Mouse (Mus musculus) brain, embryonic 18.5 days (tissue): ENCODE results near the gene Shank2.

Experiments used
- DNase-seq: peaks from one replicate; pipeline ENCODE4 v3.0.0-alpha.2; 2012; ENCODE audit warnings: low read depth, low spot score

The Shank2 gene

DNA sequence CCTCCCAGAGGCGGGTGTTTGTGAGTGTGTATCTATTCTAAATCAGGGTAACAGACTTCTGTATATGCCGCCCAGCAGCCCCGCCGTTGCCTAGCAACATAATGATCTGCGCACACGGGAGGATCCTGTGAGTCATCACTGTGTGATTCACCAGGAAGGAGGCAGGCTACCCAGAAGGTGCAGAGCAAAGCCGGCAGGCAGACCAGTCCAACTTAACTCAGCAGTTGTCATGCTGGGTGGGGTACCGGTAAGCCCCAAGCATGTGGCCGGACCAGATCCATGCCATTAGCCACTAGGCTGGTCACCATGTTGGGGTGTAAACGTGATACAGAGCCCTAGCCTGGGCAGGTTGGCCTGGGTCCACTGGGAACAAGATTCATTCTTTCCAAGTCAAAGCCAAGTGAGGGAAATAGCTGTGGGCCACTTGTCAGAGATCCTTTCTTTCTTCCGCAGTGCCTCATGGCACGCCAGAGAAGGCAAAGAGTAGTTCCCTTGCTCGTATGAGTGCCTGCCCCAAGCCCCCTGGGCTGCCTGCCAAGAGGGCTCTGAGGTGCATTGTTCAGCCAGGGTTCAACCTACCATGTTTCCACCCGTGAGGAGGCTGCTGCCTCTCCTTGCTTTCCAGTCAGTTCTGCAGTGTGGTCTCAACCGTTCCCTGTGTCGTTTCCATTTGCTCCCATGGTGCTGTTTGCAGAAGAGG is 416.1 kb downstream of the Shank2 start:
- peak; percentile 66 for DNase-seq

DNA sequence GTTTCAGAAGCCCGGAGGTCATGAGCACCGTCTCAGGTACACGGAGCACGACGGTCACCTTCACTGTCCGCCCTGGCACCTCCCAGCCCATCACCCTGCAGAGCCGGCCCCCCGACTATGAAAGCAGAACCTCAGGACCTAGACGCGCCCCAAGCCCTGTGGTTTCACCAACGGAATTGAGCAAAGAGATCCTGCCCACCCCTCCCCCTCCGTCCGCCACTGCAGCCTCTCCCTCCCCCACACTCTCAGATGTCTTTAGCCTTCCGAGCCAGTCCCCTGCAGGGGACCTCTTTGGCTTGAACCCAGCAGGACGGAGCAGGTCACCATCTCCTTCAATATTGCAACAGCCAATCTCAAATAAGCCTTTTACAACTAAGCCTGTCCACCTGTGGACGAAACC is 418.8 kb downstream of the Shank2 start:
- DNase-seq, result no peak

DNA sequence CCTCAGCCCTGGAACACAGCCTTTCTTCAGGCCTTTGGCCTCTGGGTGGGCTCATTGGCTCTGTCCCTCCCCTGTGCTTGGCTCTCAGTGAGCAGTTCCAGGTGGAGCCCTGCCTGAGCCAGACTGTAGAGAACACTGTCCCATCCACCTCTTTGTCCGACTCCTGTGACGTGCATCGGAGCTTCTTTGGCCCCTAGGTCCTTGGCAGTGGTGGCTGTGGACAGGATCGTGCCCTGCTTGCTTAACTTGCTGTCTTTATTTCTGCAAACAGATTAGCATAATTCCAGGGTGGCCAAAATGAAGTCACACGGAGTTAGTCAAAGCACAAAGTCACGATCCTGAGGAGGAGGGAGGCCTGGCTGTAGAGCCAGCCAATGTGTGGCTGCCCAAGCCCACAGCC is 419.8 kb downstream of the Shank2 start:
- no peak for DNase-seq

DNA sequence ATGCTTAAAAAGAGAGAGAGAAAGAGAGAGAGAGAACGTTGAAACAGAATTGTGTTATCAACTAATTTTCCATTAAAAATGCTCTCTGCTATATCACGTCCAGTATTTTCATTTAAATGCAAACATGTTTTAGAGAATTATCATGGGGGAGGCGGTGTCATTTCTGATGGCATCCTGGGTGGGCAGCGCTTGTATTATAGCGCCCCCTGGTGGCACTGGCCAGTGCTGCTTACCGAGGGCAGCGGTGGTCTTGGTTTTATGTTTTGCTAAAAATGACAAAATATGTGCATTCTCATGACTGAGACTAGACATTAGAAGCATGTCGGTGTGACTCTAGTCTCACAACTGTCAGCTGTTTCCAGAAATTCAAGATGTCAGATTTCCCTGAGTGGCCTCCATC is 424.2 kb downstream of the Shank2 start:
- DNase-seq, result no peak

DNA sequence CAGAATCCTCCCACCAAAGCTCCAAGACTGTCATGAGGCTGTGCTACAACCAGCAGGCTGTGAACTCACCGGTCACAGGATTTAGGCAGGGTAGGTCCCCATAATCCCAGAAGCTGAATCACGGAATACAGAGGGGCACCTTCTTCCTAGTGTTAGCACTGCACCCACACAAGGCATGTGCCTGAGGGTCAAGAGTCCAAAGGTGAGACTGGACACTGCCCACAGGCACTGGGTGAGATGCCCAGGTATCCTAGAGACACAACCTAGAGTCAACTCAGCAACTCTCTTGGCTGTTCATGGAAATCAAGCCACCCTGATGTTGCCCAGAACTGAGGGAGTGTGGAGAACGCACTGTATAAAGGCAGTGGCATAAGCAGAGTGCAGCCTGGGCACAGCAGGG is 424.9 kb downstream of the Shank2 start:
- DNase-seq, result no peak

DNA sequence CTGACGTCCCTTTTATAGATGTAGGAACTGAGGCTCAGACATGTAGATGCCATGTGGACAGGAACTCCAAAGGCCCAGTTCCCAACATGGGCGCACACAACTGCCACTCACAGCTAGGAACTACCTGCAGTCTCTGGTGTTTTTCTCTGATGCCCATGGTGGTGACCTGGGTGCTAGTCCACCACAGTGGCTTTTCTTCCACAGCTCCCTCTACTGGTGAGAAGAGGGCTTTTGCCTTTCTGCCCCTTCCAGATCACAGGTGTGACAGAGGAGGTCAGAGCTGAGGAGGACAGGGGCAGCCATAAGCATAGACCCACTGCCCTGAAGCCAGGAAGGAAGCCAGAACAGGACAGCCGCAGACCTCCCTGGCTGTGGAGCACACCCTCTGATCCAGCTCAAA is 425.7 kb downstream of the Shank2 start:
- DNase-seq, result no peak

DNA sequence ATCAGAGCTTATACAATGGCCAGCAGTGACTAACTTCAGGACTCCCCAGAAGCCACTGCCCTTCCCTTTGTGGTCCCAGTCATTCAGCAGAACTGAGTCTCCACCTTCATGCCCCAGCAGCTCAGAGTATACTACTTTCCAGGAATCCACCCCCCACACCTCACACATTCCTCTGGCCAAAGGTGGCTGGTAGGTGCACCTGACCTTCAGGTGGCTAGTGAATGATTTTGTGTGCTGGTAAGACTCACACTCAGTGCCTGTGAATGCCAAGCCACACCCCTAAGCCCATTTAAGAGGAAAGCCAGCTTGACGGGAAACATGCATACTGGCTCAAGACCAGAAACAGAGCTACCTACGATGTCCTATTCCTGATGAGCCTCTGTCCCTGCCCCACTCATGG is 431.2 kb downstream of the Shank2 start:
- DNase-seq, result no peak

DNA sequence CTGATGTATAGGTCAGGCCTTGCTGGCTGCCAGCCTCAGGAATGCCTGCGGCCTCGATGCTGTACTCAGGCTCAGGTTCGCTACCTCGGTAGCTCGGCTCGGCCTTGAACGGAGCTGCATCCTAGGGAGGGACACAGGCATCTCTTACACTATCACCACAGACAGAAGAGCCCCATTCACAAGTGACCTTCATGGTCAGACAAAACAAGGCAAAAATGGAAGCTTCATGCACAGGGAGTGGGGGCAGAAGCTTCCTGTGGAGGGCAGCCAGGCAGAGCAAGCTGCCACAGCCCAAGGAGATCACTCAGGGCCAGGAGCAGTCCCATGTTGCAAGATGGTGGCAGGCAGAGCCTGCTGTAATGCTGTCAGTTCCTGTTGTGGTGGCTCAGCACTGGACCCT is 437.1 kb downstream of the Shank2 start:
- no peak for DNase-seq

DNA sequence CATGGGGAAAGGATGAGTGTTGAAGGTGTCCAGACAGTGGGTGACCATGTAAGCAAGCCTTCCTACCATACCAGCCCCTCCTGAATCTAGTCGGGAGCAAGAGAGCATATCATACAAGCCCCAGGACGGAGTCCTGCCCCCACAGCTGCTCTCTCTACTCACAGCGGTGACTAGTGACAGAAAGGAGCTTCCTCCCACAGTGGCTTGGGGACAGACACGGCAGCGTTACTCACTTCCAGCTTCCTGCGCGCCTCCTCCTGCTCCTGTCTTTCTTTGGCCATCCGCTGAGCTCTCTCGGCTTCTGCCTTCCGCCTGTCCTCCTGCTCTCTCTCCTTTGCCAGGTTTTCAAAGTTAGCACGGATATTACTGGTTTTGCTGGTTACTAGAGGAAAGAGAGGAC is 439.7 kb downstream of the Shank2 start:
- no peak for DNase-seq

DNA sequence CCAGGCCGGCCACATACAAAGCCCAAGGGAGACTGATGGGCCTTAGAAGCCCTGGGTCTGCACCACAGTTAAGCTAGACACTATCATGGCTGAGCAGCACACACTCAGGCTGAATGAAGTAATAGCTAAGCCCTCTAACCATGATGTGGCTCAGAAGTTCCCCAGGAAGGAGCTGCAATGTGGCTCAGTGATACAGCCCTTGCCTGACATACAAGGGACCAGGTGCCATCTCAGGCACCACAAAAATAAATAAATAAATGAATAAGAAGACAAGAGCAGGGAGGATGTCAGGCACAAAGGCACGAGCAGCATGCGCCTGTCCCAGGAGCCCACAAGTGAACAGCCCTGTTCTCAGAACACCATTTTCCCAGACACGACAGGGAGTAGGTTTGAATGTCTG is 440.2 kb downstream of the Shank2 start:
- no peak for DNase-seq

DNA sequence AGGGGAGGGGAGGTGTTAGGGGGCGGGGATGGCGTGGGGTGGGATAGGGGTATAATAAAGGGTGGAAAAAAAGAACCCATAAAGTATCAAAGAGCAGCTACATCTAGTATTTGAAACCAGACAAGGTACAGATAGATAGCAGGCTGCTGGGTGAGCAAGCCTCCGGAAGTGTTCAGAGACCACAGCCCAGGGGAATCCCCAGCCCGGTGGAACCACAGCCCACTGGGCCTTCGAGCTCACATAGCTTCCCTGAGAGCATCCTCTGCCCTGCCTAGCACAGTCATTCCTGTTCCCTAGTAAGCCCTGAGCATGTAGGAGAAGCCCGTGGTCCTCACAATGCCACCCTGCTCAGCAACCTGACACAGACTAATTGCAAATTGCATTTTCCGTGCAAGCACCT is 443.1 kb downstream of the Shank2 start:
- no peak for DNase-seq

DNA sequence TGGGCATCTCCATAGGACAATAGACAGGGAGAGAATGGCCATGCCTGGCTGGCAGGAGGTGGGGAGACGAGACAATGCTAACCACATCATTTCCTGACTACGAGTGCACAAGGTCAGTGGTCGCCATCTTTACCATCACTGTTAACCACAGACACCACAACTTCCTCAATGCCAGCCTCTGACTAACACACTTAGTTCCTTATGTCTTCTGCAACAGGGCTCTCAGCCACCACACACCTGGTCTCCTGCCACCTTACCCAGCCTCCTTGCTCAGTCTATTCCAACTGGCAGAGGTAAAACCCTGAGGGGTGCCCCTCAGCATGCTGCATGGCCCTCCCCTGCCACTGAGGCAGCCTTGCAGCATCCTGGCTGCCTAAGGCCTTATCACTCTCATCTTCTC is 445.4 kb downstream of the Shank2 start:
- no peak for DNase-seq

DNA sequence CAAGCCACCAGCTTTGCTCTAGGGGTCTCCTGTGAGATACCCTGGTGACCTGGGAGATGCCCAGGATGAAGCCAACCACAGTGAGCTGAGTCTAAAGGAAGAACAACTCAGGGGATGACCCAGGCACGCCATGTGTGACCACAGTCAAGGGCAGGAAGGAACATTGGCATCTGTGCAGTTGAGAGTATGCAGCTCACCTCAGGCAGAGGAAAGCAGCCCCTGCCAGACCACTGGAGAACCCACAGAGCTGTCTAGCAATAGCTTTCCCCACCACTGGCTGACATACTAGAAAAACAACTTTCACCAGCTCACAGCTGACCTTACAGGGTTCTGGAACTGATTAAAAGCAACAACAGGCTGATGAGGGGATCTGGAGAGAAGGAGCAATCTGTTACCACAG is 446.5 kb downstream of the Shank2 start:
- DNase-seq, result no peak

DNA sequence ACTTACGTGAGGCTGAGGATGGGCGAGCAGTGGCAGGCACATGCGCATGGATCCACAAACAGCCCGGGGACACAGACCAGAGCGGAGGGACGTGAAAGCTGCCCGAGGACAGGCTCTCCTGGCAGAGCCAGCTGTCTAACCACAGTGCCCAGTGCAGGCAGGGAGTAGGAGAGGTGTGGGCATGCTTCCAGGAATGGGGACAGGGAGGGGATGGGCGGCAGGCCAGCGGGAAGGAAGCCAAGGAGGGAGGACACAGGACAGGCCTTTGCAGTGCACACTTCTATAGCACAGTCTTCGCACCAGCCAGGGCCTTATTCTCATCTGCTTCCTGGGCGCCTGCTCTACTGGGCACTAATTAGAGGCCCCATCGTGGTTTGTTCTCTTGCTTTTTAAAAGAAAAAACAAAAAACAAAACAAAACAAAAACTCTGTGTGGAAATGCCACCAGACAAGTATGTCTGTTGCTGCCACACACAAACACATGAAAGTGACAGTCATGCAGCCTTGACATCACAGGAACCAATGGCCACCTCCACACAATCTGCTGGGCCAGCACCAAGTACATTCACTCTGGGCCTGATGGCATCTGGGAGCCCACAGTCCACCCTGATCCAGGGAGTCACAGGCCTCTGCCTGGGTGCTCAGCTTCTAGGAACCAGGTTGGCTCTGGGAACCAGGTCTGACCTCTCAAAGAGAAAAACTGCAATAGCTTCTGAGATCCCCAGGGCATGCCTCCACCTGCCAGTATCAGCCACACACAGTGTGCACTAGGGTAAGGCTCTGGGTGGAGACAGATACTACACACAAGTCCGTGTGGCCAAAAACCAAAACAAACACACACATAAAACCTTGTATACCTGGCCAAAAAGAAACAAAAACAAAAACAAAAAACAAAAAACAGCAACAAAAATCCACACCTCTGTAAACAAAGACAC is 448.2 kb downstream of the Shank2 start:
- DNase-seq, result peak; percentile 51

DNA sequence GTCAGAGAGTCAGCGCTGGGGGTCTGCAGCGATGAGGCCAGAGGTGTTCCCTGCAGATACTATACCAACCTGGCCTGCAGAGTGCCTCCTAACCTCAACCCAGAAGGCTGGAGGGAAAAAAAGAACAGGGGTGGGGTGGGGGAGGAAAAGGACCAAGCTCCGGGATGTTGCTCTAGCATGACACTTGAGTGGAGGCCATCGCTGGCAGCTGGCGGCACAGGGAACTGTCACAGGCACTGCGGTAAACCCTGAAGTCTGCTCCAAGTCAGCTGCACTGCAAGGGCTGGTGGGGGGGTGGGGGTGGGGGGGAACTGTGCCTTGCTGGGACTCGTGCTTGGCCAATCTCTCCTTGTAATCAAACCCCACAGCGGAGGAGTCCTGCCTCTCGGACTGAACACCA is 448.9 kb downstream of the Shank2 start:
- DNase-seq, result no peak

DNA sequence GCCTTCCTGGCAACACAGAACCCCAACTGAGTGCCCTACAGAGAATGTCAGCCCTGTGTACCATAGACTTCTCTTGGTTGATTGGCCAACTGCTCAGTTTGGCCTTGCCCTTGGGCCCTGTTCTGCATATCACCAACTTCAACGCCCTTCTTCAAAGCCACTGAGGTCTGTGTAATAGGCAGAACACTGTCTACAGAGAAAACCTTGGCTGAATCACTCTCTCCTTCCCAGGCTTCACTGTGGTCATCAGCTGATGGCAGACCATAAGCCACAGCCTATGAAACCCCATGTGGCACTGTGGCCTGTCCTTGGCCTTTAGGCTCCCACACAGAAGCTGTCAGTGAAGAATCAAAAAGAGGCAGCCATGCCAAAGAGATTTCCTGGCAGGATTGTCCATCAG is 457.2 kb downstream of the Shank2 start:
- DNase-seq, result no peak

DNA sequence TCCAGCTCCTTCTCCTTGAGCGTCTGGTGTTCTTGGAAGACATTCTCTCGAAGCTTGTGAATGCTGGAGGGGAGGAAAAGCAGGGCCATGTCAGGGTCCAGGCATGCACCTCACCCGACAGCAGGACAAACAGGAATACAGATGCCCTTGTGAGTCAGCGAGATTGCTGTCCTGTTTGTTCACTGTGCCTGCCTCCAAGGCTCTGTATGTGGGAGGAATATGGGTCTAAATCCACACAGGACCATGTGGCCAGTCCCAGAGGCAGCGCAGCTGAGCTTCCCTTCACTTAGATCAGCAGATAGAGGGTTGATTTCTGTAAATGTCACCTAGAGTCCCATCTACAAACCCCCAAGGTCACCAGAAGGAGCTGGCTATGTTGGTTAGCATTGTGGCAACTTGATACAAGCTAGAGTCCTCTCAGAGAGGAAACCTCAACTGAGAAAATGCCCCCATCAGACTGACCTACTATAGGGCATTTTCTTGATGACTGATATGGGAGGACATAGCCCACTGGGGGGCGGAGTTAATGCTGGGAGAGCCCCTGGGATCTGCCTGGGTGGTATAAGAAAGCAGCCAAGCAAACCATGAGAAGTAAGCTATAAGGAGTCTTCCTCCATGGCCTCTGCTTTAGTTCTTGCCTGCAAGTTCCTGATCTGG is 459.6 kb downstream of the Shank2 start:
- no peak for DNase-seq

DNA sequence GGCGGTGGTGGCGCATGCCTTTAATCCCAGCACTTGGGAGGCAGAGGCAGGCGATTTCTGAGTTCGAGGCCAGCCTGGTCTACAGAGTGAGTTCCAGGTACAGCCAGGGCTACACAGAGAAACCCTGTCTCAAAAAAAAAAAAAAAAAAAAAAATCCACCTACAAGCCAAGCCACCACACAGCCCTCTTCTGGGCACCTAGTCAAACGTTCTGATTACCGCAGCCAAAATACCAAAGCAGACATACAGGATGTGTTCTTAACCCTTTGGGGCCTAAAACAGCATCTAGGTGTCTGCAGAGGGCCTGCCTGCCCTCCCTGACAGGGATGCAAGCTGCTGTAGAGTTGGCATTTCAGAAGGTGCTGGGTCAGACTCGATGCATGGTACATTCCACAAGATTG is 460.8 kb downstream of the Shank2 start:
- no peak for DNase-seq

DNA sequence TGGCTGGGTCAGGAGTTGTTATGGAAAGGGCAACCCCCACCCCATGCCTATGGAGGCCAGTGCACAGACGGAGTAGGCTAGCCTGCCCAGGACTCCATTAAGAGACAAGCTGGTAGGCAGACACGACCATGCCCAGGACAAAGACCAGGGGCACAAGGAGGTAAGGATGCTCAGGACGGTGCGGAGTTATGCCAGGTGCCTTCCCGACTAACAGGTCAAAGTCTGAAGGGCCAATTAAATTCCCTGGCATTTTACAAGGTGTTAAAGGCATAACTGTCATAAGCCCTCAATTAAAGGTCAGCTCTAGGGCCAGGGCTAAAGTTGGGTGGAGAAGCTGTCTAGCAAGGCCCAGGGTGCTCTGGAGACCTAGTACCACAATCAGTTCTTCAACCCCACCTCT is 467.0 kb downstream of the Shank2 start:
- no peak for DNase-seq

DNA sequence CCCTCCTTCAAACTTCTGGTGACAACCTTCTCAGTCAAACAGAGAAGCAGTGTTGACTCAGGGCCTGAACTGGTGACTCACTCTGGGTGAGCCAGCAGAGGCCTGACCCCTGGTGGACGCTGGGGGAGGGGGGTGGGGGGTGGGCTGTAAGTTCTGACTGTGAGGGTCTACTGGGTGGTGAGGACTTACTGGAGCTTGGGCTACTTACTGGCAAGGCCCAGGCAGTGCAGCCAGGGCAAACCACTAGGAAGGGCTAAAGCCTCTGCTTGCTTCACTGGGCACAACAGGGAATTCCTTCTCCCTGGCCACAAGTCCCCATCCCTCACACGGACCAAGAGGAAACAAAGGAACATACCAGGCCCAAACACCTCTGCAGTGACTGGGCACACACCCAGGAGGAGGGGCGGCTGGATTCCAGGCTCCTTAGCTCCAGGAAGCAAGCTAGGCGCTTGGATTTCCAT is 467.5 kb downstream of the Shank2 start:
- no peak for DNase-seq

DNA sequence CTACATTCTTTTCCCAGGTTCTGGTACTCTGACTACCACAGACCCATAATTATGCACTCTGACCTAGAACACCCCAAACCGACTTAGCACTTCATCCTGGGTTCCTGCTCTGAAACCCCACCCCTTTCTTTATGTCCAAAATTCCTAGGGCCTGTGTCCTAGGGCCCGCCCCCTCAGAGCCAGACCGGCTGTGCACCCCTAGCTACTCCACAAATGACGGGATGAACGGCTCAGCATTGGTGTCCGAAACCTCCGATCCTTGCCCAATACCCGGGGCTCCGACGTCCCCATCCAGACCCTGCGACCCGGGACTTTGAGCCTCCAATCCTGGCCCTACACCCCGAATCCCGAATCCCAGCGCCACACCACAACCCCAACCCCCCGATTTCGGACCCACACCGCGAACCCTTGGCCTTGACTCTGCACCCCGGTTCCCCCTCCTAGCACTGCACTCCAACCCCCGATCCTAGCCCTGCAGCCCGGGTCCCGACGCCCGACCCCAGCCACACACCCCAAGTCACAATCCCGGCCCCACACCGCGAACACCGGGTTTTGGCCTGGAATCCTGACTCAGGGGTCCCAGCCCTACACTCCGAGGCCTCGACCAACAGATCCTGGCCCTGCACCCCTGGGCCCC is 468.3 kb downstream of the Shank2 start:
- DNase-seq, result no peak

DNA sequence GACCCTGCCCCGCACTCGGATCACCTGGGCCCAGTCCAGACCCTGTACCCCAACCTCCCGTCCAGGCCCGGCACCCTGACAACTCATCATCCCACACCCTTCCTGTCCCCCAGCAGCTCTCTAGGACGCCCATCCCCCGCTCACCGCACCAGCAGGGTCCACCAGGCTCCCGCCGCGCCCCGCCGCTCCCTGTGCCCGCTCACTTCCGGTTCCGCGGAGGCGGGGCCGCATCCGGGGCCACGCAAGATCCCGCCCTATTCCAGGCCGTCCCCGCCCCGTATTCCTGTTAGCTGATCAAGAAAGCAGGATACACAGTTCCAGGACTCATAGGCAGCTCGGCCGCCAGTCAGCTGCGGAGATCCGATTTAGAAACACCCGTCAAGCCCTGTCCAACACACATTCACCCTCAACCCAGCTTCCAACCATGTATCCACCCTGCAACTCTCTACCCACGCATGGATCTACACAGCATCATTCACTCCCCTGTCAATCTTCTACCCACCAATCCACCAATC is 468.9 kb downstream of the Shank2 start, which contains the start of gene Cttn:
Cttn (minus strand) TSS at position 465 of the 515 bp plus-strand sequence.
- DNase-seq, result peak; percentile 77
